Mouse (Mus musculus) cerebral cortex, adult 2 months (tissue): ENCODE measurements around the gene Ascl1.

Source experiments
- WGBS: fragments of 180-500 bp; shearing (Covaris S2); methylation state at CpG from one replicate; pipeline ENCODE4 v1.1.7; 2018; 5-methylcytosine and 5-hydroxymethylcytosine counted together

The Ascl1 gene

GRCm38 (mm10) chr10:87493576-87493975 is at the start of gene Ascl1:
Gene Ascl1, minus strand, starts transcription at chr10:87493660.
- under 1% methylated on average over 32 of the region's 34 CpGs for WGBS

GRCm38 (mm10) chr10:87534172-87534571 is 40.7 kb upstream of the Ascl1 start:
- 86% methylated on average over 1 of the region's 1 CpGs for WGBS

- 73% methylated on average over 5 of the region's 5 CpGs for WGBS
Measured at GRCm38 (mm10) chr10:87521646-87522045, 28.2 kb upstream of the Ascl1 start, which contains the start of gene Pah. Gene Pah, plus strand, starts transcription at chr10:87521795.

GRCm38 (mm10) chr10:87520401-87521116 is 27.1 kb upstream of the Ascl1 start:
- WGBS: 85% methylated on average over 4 of the region's 4 CpGs

GRCm38 (mm10) chr10:87518585-87518984 is 25.1 kb upstream of the Ascl1 start:
- WGBS: 84% methylated on average over 2 of the region's 2 CpGs

- WGBS: 54% methylated on average over 4 of the region's 4 CpGs
Measured at GRCm38 (mm10) chr10:87508581-87508980, 15.1 kb upstream of the Ascl1 start.

- WGBS: 3% methylated on average over 10 of the region's 10 CpGs
Measured at GRCm38 (mm10) chr10:87503946-87504345, 10.5 kb upstream of the Ascl1 start.

- WGBS: 37% methylated on average over 5 of the region's 5 CpGs
Measured at GRCm38 (mm10) chr10:87502283-87502682, 8.8 kb upstream of the Ascl1 start.

- 15% methylated on average over 7 of the region's 7 CpGs for WGBS
Measured at GRCm38 (mm10) chr10:87501659-87502042, 8.2 kb upstream of the Ascl1 start.

GRCm38 (mm10) chr10:87500926-87501658 is 7.6 kb upstream of the Ascl1 start:
- WGBS: 16% methylated on average over 20 of the region's 20 CpGs

- 91% methylated on average over 2 of the region's 2 CpGs for WGBS
Measured at GRCm38 (mm10) chr10:87497056-87497455, 3.6 kb upstream of the Ascl1 start.

- 1% methylated on average over 18 of the region's 18 CpGs for WGBS
Measured at GRCm38 (mm10) chr10:87494596-87494995, 1.1 kb upstream of the Ascl1 start.

- WGBS: 5% methylated on average over 4 of the region's 4 CpGs
Measured at GRCm38 (mm10) chr10:87494176-87494575, 716 bp upstream of the Ascl1 start.

GRCm38 (mm10) chr10:87492661-87493551 is 554 bp downstream of the Ascl1 start:
- WGBS: under 1% methylated on average over 86 of the region's 90 CpGs

- WGBS: under 1% methylated on average over 26 of the region's 26 CpGs
Measured at GRCm38 (mm10) chr10:87492332-87492660, 1.2 kb downstream of the Ascl1 start.

GRCm38 (mm10) chr10:87491485-87492040 is 1.9 kb downstream of the Ascl1 start:
- 17% methylated on average over 11 of the region's 11 CpGs for WGBS

- WGBS: 36% methylated on average over 2 of the region's 2 CpGs
Measured at GRCm38 (mm10) chr10:87490328-87490727, 3.1 kb downstream of the Ascl1 start.

GRCm38 (mm10) chr10:87489246-87490009 is 4.0 kb downstream of the Ascl1 start:
- 18% methylated on average over 18 of the region's 18 CpGs for WGBS

- 17% methylated on average over 16 of the region's 16 CpGs for WGBS
Measured at GRCm38 (mm10) chr10:87488429-87489145, 4.9 kb downstream of the Ascl1 start.
